Mouse (Mus musculus) forebrain, embryonic 15.5 days (tissue): ENCODE data around the gene Pex14. TPM values are rescaled to one million over a fixed set of nuclear protein-coding genes. Genes with fewer than 3 reads are reported as not detected.

Source experiments
- ATAC-seq: fragments of 200-750 bp; cut with Nextera tagmentation; replicated peaks from 2 replicates; pipeline ENCODE4 v1.8.0; 2017; ENCODE audit warnings: mild to moderate bottlenecking, moderate TSS enrichment, moderate library complexity
- H3K27ac ChIP-seq: fragments of 300-500 bp; sonication (generic); replicated peaks from 2 replicates; pipeline ENCODE4 v1.5.1; 2015; ENCODE audit warnings: mild to moderate bottlenecking, inconsistent platforms
- H3K27me3 ChIP-seq: fragments of 300-500 bp; sonication (generic); 2 replicates; pipeline ENCODE4 v1.6.1; 2015; ENCODE audit warnings: inconsistent platforms
- H3K36me3 ChIP-seq: fragments of 300-500 bp; sonication (generic); 2 replicates; pipeline ENCODE4 v1.6.1; 2015; ENCODE audit warnings: mild to moderate bottlenecking, inconsistent platforms
- H3K4me1 ChIP-seq: fragments of 300-500 bp; sonication (generic); 2 replicates; pipeline ENCODE4 v1.6.1; 2015; ENCODE audit warnings: inconsistent platforms
- H3K4me2 ChIP-seq: fragments of 300-500 bp; sonication (generic); replicated peaks from 2 replicates; pipeline ENCODE4 v1.6.1; 2015; ENCODE audit warnings: mild to moderate bottlenecking, inconsistent platforms
- H3K4me3 ChIP-seq: fragments of 300-500 bp; sonication (generic); 2 replicates; pipeline ENCODE4 v1.5.1; 2015; ENCODE audit warnings: mild to moderate bottlenecking, inconsistent platforms
- H3K9ac ChIP-seq: fragments of 300-500 bp; sonication (generic); replicated peaks from 2 replicates; pipeline ENCODE4 v1.6.1; 2015; ENCODE audit warnings: mild to moderate bottlenecking, inconsistent platforms
- H3K9me3 ChIP-seq: fragments of 300-500 bp; sonication (generic); 2 replicates; pipeline ENCODE4 v1.6.1; 2016; ENCODE audit warnings: inconsistent platforms
- WGBS: fragments of 180-500 bp; shearing (Covaris S2); methylation state at CpG from one replicate; pipeline ENCODE4 v1.1.7; 2015; ENCODE audit warnings: mixed read lengths; 5-methylcytosine and 5-hydroxymethylcytosine counted together
- polyA plus RNA-seq: library from polyadenylated mRNA; unstranded; fragments of >200 nt; fragmentation: Nextera tagmentation; extraction: Ambion mirVana; gene quantifications from 2 replicates; pipeline ENCODE4 v1.2.1, GENCODE M21; 2015

Gene Pex14
- polyA plus RNA-seq, 1 experiment from 2014 or later = 53.4 TPM

- 85% methylated on average over 5 of the region's 5 CpGs for WGBS
- Histone ChIP-seq H3K36me3 (no peaks in the 10 kb centered on the region), H3K27ac (no peak overlapping the region), H3K9me3 (no peaks in the 10 kb centered on the region), H3K4me1 (no peaks in the 10 kb centered on the region), H3K27me3 (no peaks in the 10 kb centered on the region), H3K4me2 (no peak overlapping the region), H3K4me3 (no peak overlapping the region), H3K9ac (no peak overlapping the region)
- no peak for ATAC-seq
These were observed 98.2 kb downstream of the Pex14 start for GRCm38 (mm10) chr4:149001515-149001914.

- no peak for ATAC-seq
- 94% methylated on average over 6 of the region's 6 CpGs for WGBS
These were observed 98.9 kb downstream of the Pex14 start for GRCm38 (mm10) chr4:149000746-149001145.

GRCm38 (mm10) chr4:148993948-148994347 is 105.7 kb downstream of the Pex14 start:
- Histone ChIP-seq H3K4me2 (no peak overlapping the region), H3K27me3 (no peaks in the 10 kb centered on the region), H3K27ac (no peak overlapping the region), H3K4me1 (no peaks in the 10 kb centered on the region), H3K9ac (no peak overlapping the region), H3K9me3 (no peaks in the 10 kb centered on the region), H3K4me3 (no peak overlapping the region), H3K36me3 (no peaks in the 10 kb centered on the region)
- ATAC-seq = no peak
- 75% methylated on average over 5 of the region's 5 CpGs for whole genome bisulfite sequencing

More at GRCm38 (mm10) chr4:149000746-149001145, 98.9 kb downstream of the Pex14 start:
- Histone ChIP-seq H3K4me1 (no peaks in the 10 kb centered on the region), H3K36me3 (no peaks in the 10 kb centered on the region), H3K9ac (no peak overlapping the region), H3K9me3 (no peaks in the 10 kb centered on the region), H3K4me2 (no peak overlapping the region), H3K4me3 (no peak overlapping the region), H3K27ac (no peak overlapping the region), H3K27me3 (no peaks in the 10 kb centered on the region)

GRCm38 (mm10) chr4:148990038-148990437 is 109.6 kb downstream of the Pex14 start:
- Histone ChIP-seq H3K27me3 (no peaks in the 10 kb centered on the region), H3K9me3 (no peaks in the 10 kb centered on the region), H3K9ac (no peak overlapping the region), H3K4me3 (no peak overlapping the region), H3K27ac (no peak overlapping the region), H3K4me1 (peaks cover 13% of the 10 kb centered on the region), H3K4me2 (no peak overlapping the region), H3K36me3 (no peaks in the 10 kb centered on the region)
- 26% methylated on average over 2 of the region's 2 CpGs for WGBS
- ATAC-seq = no peak

- Histone ChIP-seq H3K36me3 (no peaks in the 10 kb centered on the region), H3K4me2 (no peak overlapping the region), H3K27ac (no peak overlapping the region), H3K9ac (no peak overlapping the region), H3K4me3 (no peak overlapping the region), H3K4me1 (peaks cover 26% of the 10 kb centered on the region), H3K9me3 (no peaks in the 10 kb centered on the region), H3K27me3 (no peaks in the 10 kb centered on the region)
- ATAC-seq = no peak
- 59% methylated on average over 24 of the region's 24 CpGs for WGBS
These were observed 113.9 kb downstream of the Pex14 start for GRCm38 (mm10) chr4:148985541-148986476.

- H3K4me3 ChIP-seq = no peak overlapping the region
- peak; percentile 65 for ATAC-seq
- H3K27me3 ChIP-seq = no peaks in the 10 kb centered on the region
- WGBS = 50% methylated on average over 19 of the region's 19 CpGs
- H3K9ac ChIP-seq = no peak overlapping the region
- no peaks in the 10 kb centered on the region for H3K9me3 ChIP-seq
- no peak overlapping the region for H3K4me2 ChIP-seq
- no peaks in the 10 kb centered on the region for H3K36me3 ChIP-seq
- H3K4me1 ChIP-seq = peaks cover 26% of the 10 kb centered on the region
- H3K27ac ChIP-seq = 0 out of 2 replicates have a peak overlapping the region, but pooled peaks have one; percentile 9
These were observed 114.8 kb downstream of the Pex14 start for GRCm38 (mm10) chr4:148984701-148985540.

GRCm38 (mm10) chr4:148982274-148982673 is 117.4 kb downstream of the Pex14 start:
- H3K27me3 ChIP-seq = no peaks in the 10 kb centered on the region
- 72% methylated on average over 6 of the region's 6 CpGs for WGBS
- H3K9me3 ChIP-seq = no peaks in the 10 kb centered on the region
- no peak overlapping the region for H3K27ac ChIP-seq
- no peak overlapping the region for H3K4me3 ChIP-seq
- H3K4me2 ChIP-seq = no peak overlapping the region
- H3K36me3 ChIP-seq = no peaks in the 10 kb centered on the region
- no peak overlapping the region for H3K9ac ChIP-seq
- ATAC-seq = no peak
- H3K4me1 ChIP-seq = peaks cover 34% of the 10 kb centered on the region

GRCm38 (mm10) chr4:148979837-148980236 is 119.8 kb downstream of the Pex14 start:
- no peaks in the 10 kb centered on the region for H3K9me3 ChIP-seq
- no peaks in the 10 kb centered on the region for H3K36me3 ChIP-seq
- no peak overlapping the region for H3K4me2 ChIP-seq
- H3K9ac ChIP-seq = no peak overlapping the region
- H3K4me1 ChIP-seq = peaks cover 25% of the 10 kb centered on the region
- ATAC-seq = no peak
- H3K27ac ChIP-seq = no peak overlapping the region
- no peak overlapping the region for H3K4me3 ChIP-seq
- WGBS = 72% methylated on average over 11 of the region's 11 CpGs
- no peaks in the 10 kb centered on the region for H3K27me3 ChIP-seq

GRCm38 (mm10) chr4:148978926-148979325 is 120.8 kb downstream of the Pex14 start:
- 83% methylated on average over 11 of the region's 11 CpGs for WGBS
- H3K4me1 ChIP-seq = peaks cover 24% of the 10 kb centered on the region
- H3K27me3 ChIP-seq = no peaks in the 10 kb centered on the region
- H3K9me3 ChIP-seq = no peaks in the 10 kb centered on the region
- no peak overlapping the region for H3K4me2 ChIP-seq
- H3K4me3 ChIP-seq = no peak overlapping the region
- no peak for ATAC-seq
- H3K36me3 ChIP-seq = no peaks in the 10 kb centered on the region
- H3K9ac ChIP-seq = no peak overlapping the region
- H3K27ac ChIP-seq = no peak overlapping the region

GRCm38 (mm10) chr4:148978221-148978855 is 121.3 kb downstream of the Pex14 start:
- Histone ChIP-seq H3K27ac (no peak overlapping the region), H3K4me1 (peaks cover 22% of the 10 kb centered on the region), H3K9ac (no peak overlapping the region), H3K4me2 (no peak overlapping the region), H3K9me3 (no peaks in the 10 kb centered on the region), H3K27me3 (no peaks in the 10 kb centered on the region), H3K36me3 (no peaks in the 10 kb centered on the region), H3K4me3 (no peak overlapping the region)
- WGBS = 69% methylated on average over 9 of the region's 9 CpGs
- ATAC-seq = no peak

GRCm38 (mm10) chr4:148974833-148975232 is 124.8 kb downstream of the Pex14 start:
- no peak overlapping the region for H3K9ac ChIP-seq
- H3K9me3 ChIP-seq = no peaks in the 10 kb centered on the region
- peak; percentile 34 for ATAC-seq
- WGBS = 27% methylated on average over 7 of the region's 7 CpGs
- H3K27me3 ChIP-seq = no peaks in the 10 kb centered on the region
- H3K4me3 ChIP-seq = no peak overlapping the region
- H3K36me3 ChIP-seq = no peaks in the 10 kb centered on the region
- H3K4me2 ChIP-seq = no peak overlapping the region
- peaks cover 22% of the 10 kb centered on the region for H3K4me1 ChIP-seq
- 0 out of 2 replicates have a peak overlapping the region, but pooled peaks have one; percentile 5 for H3K27ac ChIP-seq

GRCm38 (mm10) chr4:148973387-148973786 is 126.3 kb downstream of the Pex14 start:
- whole genome bisulfite sequencing = 48% methylated on average over 14 of the region's 14 CpGs
- no peak overlapping the region for H3K4me2 ChIP-seq
- no peak for ATAC-seq
- H3K4me3 ChIP-seq = no peak overlapping the region
- H3K36me3 ChIP-seq = no peaks in the 10 kb centered on the region
- no peak overlapping the region for H3K27ac ChIP-seq
- peaks cover 17% of the 10 kb centered on the region for H3K4me1 ChIP-seq
- H3K27me3 ChIP-seq = no peaks in the 10 kb centered on the region
- H3K9me3 ChIP-seq = no peaks in the 10 kb centered on the region
- no peak overlapping the region for H3K9ac ChIP-seq
